Mouse (Mus musculus) small intestine, adult 2 months (tissue): ENCODE results near the gene Copg2. TPM values are rescaled to one million over a fixed set of nuclear protein-coding genes. Genes with fewer than 3 reads are reported as not detected.

Experiments used
- H3K27ac ChIP-seq: fragments of 200-500 bp; 2 replicates; pipeline ENCODE4 v1.5.1; 2012; ENCODE audit warnings: low read depth, low read length, control low read depth, inconsistent platforms; ENCODE audit not compliant: insufficient read depth
- H3K27me3 ChIP-seq: fragments of 200-500 bp; 2 replicates; pipeline ENCODE4 v1.6.1; 2012; ENCODE audit warnings: mild to moderate bottlenecking, moderate library complexity, low read length, inconsistent platforms; ENCODE audit not compliant: control insufficient read depth, insufficient read depth
- H3K36me3 ChIP-seq: fragments of 200-500 bp; 2 replicates; pipeline ENCODE4 v1.6.1; 2012; ENCODE audit warnings: mild to moderate bottlenecking, low read length, control low read depth, inconsistent platforms; ENCODE audit not compliant: control insufficient read depth, insufficient read depth
- H3K4me1 ChIP-seq: fragments of 200-500 bp; 2 replicates; pipeline ENCODE4 v1.6.1; 2012; ENCODE audit warnings: low read length, inconsistent platforms, mixed read lengths; ENCODE audit not compliant: control insufficient read depth, insufficient read depth, insufficient read length
- H3K4me3 ChIP-seq: fragments of 200-500 bp; 2 replicates; pipeline ENCODE4 v1.5.1; 2012; ENCODE audit warnings: low read depth, mild to moderate bottlenecking, control low read depth, inconsistent platforms, low read length, moderate library complexity
- CTCF ChIP-seq: fragments of 200-500 bp; IDR thresholded peaks from 2 replicates; pipeline ENCODE4 v1.5.1; 2012; ENCODE audit warnings: low read depth, mild to moderate bottlenecking, control low read depth, inconsistent platforms, low read length, moderate library complexity, mixed read lengths; ENCODE audit not compliant: insufficient replicate concordance, insufficient read length; ENCODE audit errors: extremely low read depth
- POLR2A ChIP-seq: fragments of 200-500 bp; IDR thresholded peaks from 2 replicates; pipeline ENCODE4 v1.6.1; 2012; ENCODE audit warnings: low read depth, mild to moderate bottlenecking, control low read depth, inconsistent platforms, low read length, moderate library complexity
- WGBS: fragments of 180-500 bp; shearing (Covaris S2); methylation state at CpG from one replicate; pipeline ENCODE4 v1.1.7; 2018; 5-methylcytosine and 5-hydroxymethylcytosine counted together
- polyA plus RNA-seq: library from polyadenylated mRNA; depleted of rRNA; stranded (reverse); fragments of >200 nt; gene quantifications from 2 replicates; pipeline ENCODE4 v1.2.3, GENCODE M21; 2012

Gene Copg2
- polyA plus RNA-seq, 1 experiment = 3.1 TPM

- Histone ChIP-seq H3K27ac (no peak overlapping the region), H3K4me1 (no peaks in the 10 kb centered on the region), H3K4me3 (no peak overlapping the region), H3K36me3 (peaks cover 33% of the 10 kb centered on the region), H3K27me3 (no peaks in the 10 kb centered on the region)
- WGBS = 67% methylated on average over 1 of the region's 1 CpGs
- TF ChIP-seq POLR2A = no peak
These were observed 146.7 kb downstream of the Copg2 start for GRCm38 (mm10) chr6:30749892-30750291.

- WGBS = 74% methylated on average over 2 of the region's 2 CpGs
- TF ChIP-seq POLR2A (no peak), CTCF (no peak)
- H3K36me3 ChIP-seq = peaks cover 33% of the 10 kb centered on the region
- no peaks in the 10 kb centered on the region for H3K4me1 ChIP-seq
- H3K4me3 ChIP-seq = no peak overlapping the region
- no peaks in the 10 kb centered on the region for H3K27me3 ChIP-seq
- no peak overlapping the region for H3K27ac ChIP-seq
These were observed 147.4 kb downstream of the Copg2 start for GRCm38 (mm10) chr6:30749042-30749689.

- peaks cover 36% of the 10 kb centered on the region for H3K36me3 ChIP-seq
- no peak for TF ChIP-seq CTCF
- no peak for TF ChIP-seq POLR2A
- H3K4me3 ChIP-seq = no peak overlapping the region
- H3K27ac ChIP-seq = no peak overlapping the region
- no peaks in the 10 kb centered on the region for H3K27me3 ChIP-seq
- WGBS = 87% methylated on average over 6 of the region's 6 CpGs
- H3K4me1 ChIP-seq = no peaks in the 10 kb centered on the region
These were observed 148.2 kb downstream of the Copg2 start for GRCm38 (mm10) chr6:30748358-30748910.

- H3K4me1 ChIP-seq = no peaks in the 10 kb centered on the region
- no peaks in the 10 kb centered on the region for H3K27me3 ChIP-seq
- WGBS = 89% methylated on average over 7 of the region's 7 CpGs
- H3K36me3 ChIP-seq = peaks cover 39% of the 10 kb centered on the region
- TF ChIP-seq CTCF (no peak), POLR2A (no peak)
- no peak overlapping the region for H3K27ac ChIP-seq
- H3K4me3 ChIP-seq = no peak overlapping the region
These were observed 148.8 kb downstream of the Copg2 start for GRCm38 (mm10) chr6:30747631-30748357.

GRCm38 (mm10) chr6:30745591-30745990 is 151.0 kb downstream of the Copg2 start:
- H3K27me3 ChIP-seq = no peaks in the 10 kb centered on the region
- WGBS = 76% methylated on average over 7 of the region's 7 CpGs
- no peaks in the 10 kb centered on the region for H3K4me1 ChIP-seq
- TF ChIP-seq POLR2A (no peak), CTCF (no peak)
- H3K27ac ChIP-seq = no peak overlapping the region
- no peak overlapping the region for H3K4me3 ChIP-seq
- H3K36me3 ChIP-seq = peaks cover 34% of the 10 kb centered on the region

GRCm38 (mm10) chr6:30744846-30745245 is 151.7 kb downstream of the Copg2 start:
- peaks cover 29% of the 10 kb centered on the region for H3K36me3 ChIP-seq
- H3K27me3 ChIP-seq = no peaks in the 10 kb centered on the region; the same call in 1 of the 2 replicates
- no peak overlapping the region for H3K27ac ChIP-seq
- 91% methylated on average over 10 of the region's 10 CpGs for WGBS
- no peaks in the 10 kb centered on the region for H3K4me1 ChIP-seq
- H3K4me3 ChIP-seq = no peak overlapping the region
- TF ChIP-seq CTCF (no peak), POLR2A (no peak)

GRCm38 (mm10) chr6:30739177-30739747 is 157.3 kb downstream of the Copg2 start:
- TF ChIP-seq CTCF (no peak), POLR2A (no peak)
- Histone ChIP-seq H3K27me3 (peaks cover 29% of the 10 kb centered on the region), H3K4me3 (no peak overlapping the region)

More at GRCm38 (mm10) chr6:30739177-30739747, 157.3 kb downstream of the Copg2 start:
- Histone ChIP-seq H3K27ac (no peak overlapping the region), H3K36me3 (peaks cover 6% of the 10 kb centered on the region; the same call in 1 of the 2 replicates), H3K4me1 (no peaks in the 10 kb centered on the region; the same call in 1 of the 2 replicates)
- 44% methylated on average over 10 of the region's 10 CpGs for WGBS
